Mouse (Mus musculus) stomach, postnatal 0 days (tissue): ENCODE measurements around the gene Evi5l.

Source experiments
- CTCF ChIP-seq: IDR thresholded peaks from 2 replicates; pipeline ENCODE4 v1.5.1; 2016; ENCODE audit warnings: antibody characterized with exemption, low read depth, mild to moderate bottlenecking, moderate library complexity
- EP300 ChIP-seq: optimal IDR thresholded peaks from 2 replicates; pipeline ENCODE3; 2016; ENCODE audit warnings: antibody characterized with exemption

DNA sequence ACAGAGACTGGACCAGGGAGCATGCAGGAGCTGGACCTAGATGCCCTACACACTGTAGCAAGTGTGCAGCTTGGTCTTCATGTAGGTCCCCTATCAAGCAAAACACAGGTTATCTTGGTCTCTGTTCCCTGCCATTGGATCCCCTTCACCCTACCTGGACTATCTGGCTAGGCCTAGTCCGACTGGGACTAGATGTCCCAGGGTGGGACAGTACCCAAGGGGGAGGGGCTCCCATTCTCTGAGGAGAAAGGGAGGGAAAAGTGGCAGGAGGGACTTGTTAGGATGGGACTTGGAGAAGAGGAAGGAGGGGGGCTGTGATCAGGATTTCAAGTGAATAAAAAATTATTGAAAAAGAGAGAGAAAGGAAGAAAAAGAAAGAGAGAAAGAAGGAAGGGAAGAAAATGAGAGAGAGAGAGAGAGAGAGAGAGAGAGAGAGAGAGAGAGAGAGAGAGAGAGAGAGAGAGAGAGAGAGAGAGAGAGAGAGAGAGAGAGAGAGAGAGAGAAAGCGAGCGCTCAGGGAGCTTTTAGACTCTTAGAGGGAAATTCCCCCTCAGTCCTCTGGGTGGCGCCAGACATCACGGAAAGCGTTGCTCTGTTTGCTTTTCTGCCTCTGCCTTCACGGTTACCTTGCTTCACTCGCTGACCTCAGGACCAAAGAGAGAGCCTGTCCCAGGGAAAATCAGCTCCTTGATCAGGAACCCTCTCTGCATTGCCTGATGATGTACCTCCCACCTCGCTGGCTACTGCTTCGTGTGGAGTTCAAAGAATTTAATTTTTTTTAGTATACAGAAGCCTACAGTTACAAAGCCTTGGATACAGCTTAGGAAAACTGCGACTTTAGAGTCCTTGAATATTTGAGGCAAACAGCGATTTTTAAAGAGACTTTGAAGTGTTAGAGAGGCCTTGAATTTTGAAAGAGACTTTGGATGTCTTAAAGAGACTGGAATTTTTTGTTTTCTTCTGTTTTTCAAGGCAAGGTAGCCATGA is 26.4 kb upstream of the Evi5l start:
- peak; percentile 86 for TF ChIP-seq CTCF
- TF ChIP-seq EP300: no peak
